Mouse (Mus musculus): ENCODE results near the gene Hsd17b2. TPM values are rescaled to one million over a fixed set of nuclear protein-coding genes. Genes with fewer than 3 reads are reported as not detected.

The Hsd17b2 gene
- polyA plus RNA-seq, 1 experiment from 2014 or later, result not detected

GRCm38 (mm10) chr8:117794581-117794980, 92.9 kb downstream of the Hsd17b2 start:
- H3K4me2 ChIP-seq (ENCODE audit: low read length), result no peak overlapping the region
- no peaks in the 10 kb centered on the region for H3K27me3 ChIP-seq (replicated peaks; ENCODE audit: control insufficient read depth, insufficient read depth, low read length)
- H3K9ac ChIP-seq (ENCODE audit: low read length), result no peak overlapping the region
- WGBS, result 95% methylated on average over 10 of the region's 10 CpGs
- no peak overlapping the region for H3K27ac ChIP-seq (ENCODE audit: low read depth, low read length)
- H3K9me3 ChIP-seq (replicated peaks; ENCODE audit: control insufficient read depth, low read length), result no peaks in the 10 kb centered on the region
- no peak for ATAC-seq
- DNase-seq (ENCODE audit: low spot score), result no peak
- peaks cover 68% of the 10 kb centered on the region for H3K36me3 ChIP-seq (ENCODE audit: control insufficient read depth, insufficient read depth, low read length)
- no peaks in the 10 kb centered on the region for H3K4me1 ChIP-seq (ENCODE audit: control insufficient read depth, insufficient read depth, low read length)
- H3K4me3 ChIP-seq (ENCODE audit: low read depth, low read length), result no peak overlapping the region

- DNase-seq (ENCODE audit: low spot score) (no peak), ATAC-seq (no peak)
- Histone ChIP-seq H3K9ac (ENCODE audit: low read length) (no peak overlapping the region), H3K4me3 (ENCODE audit: low read depth, low read length) (no peak overlapping the region), H3K9me3 (replicated peaks; ENCODE audit: control insufficient read depth, low read length) (no peaks in the 10 kb centered on the region), H3K4me2 (ENCODE audit: low read length) (no peak overlapping the region), H3K4me1 (ENCODE audit: control insufficient read depth, insufficient read depth, low read length) (peaks cover 10% of the 10 kb centered on the region), H3K27me3 (replicated peaks; ENCODE audit: control insufficient read depth, insufficient read depth, low read length) (no peaks in the 10 kb centered on the region), H3K36me3 (ENCODE audit: control insufficient read depth, insufficient read depth, low read length) (peaks cover 51% of the 10 kb centered on the region), H3K27ac (ENCODE audit: low read depth, low read length) (no peak overlapping the region)
- WGBS, result 94% methylated on average over 15 of the region's 15 CpGs
Measured at GRCm38 (mm10) chr8:117796464-117796863, 94.8 kb downstream of the Hsd17b2 start.

GRCm38 (mm10) chr8:117798066-117798465, 96.4 kb downstream of the Hsd17b2 start:
- 99% methylated on average over 2 of the region's 2 CpGs for WGBS
- H3K36me3 ChIP-seq (ENCODE audit: control insufficient read depth, insufficient read depth, low read length), result peaks cover 38% of the 10 kb centered on the region

GRCm38 (mm10) chr8:117801443-117802298, 100.0 kb downstream of the Hsd17b2 start, which contains the start of gene Mphosph6:
Gene Mphosph6 (minus strand): TSS chr8:117801943.
- DNase-seq (ENCODE audit: low spot score), result peak; percentile 99
- Histone ChIP-seq H3K4me1 (ENCODE audit: control insufficient read depth, insufficient read depth, low read length) (peaks cover 10% of the 10 kb centered on the region), H3K27me3 (replicated peaks; ENCODE audit: control insufficient read depth, insufficient read depth, low read length) (no peaks in the 10 kb centered on the region), H3K4me3 (ENCODE audit: low read depth, low read length) (peak within 1 kb of the TSS; percentile 78), H3K9me3 (replicated peaks; ENCODE audit: control insufficient read depth, low read length) (no peaks in the 10 kb centered on the region), H3K27ac (ENCODE audit: low read depth, low read length) (peak within 1 kb of the TSS; percentile 75), H3K36me3 (ENCODE audit: control insufficient read depth, insufficient read depth, low read length) (peaks cover 16% of the 10 kb centered on the region; the same call in 1 of the 2 replicates), H3K9ac (ENCODE audit: low read length) (peak within 1 kb of the TSS; percentile 81), H3K4me2 (ENCODE audit: low read length) (peak within 1 kb of the TSS; percentile 68)
- ATAC-seq, result peak; percentile 99
- WGBS, result 1% methylated on average over 65 of the region's 65 CpGs

More at GRCm38 (mm10) chr8:117798066-117798465, 96.4 kb downstream of the Hsd17b2 start:
- H3K4me2 ChIP-seq (ENCODE audit: low read length), result no peak overlapping the region
- ATAC-seq (no peak), DNase-seq (ENCODE audit: low spot score) (no peak)
- H3K27me3 ChIP-seq (replicated peaks; ENCODE audit: control insufficient read depth, insufficient read depth, low read length), result no peaks in the 10 kb centered on the region
- peaks cover 10% of the 10 kb centered on the region for H3K4me1 ChIP-seq (ENCODE audit: control insufficient read depth, insufficient read depth, low read length)
- no peak overlapping the region for H3K27ac ChIP-seq (ENCODE audit: low read depth, low read length)
- H3K9me3 ChIP-seq (replicated peaks; ENCODE audit: control insufficient read depth, low read length), result no peaks in the 10 kb centered on the region
- H3K4me3 ChIP-seq (ENCODE audit: low read depth, low read length), result no peak overlapping the region
- H3K9ac ChIP-seq (ENCODE audit: low read length), result no peak overlapping the region

- H3K4me3 ChIP-seq (ENCODE audit: low read depth, low read length), result peak overlapping the region; percentile 78
- no peaks in the 10 kb centered on the region for H3K27me3 ChIP-seq (replicated peaks; ENCODE audit: control insufficient read depth, insufficient read depth, low read length)
- peak; percentile 71 for ATAC-seq
- no peak for DNase-seq (ENCODE audit: low spot score)
- WGBS, result 2% methylated on average over 11 of the region's 11 CpGs
- peak overlapping the region; percentile 68 for H3K4me2 ChIP-seq (ENCODE audit: low read length)
- peaks cover 9% of the 10 kb centered on the region; the same call in 1 of the 2 replicates for H3K36me3 ChIP-seq (ENCODE audit: control insufficient read depth, insufficient read depth, low read length)
- H3K9ac ChIP-seq (ENCODE audit: low read length), result peak overlapping the region; percentile 57
- peak overlapping the region; percentile 52 for H3K27ac ChIP-seq (ENCODE audit: low read depth, low read length)
- H3K4me1 ChIP-seq (ENCODE audit: control insufficient read depth, insufficient read depth, low read length), result peaks cover 10% of the 10 kb centered on the region
- H3K9me3 ChIP-seq (replicated peaks; ENCODE audit: control insufficient read depth, low read length), result no peaks in the 10 kb centered on the region
Measured at GRCm38 (mm10) chr8:117802299-117802689, 100.6 kb downstream of the Hsd17b2 start.

GRCm38 (mm10) chr8:117805419-117805818, 103.7 kb downstream of the Hsd17b2 start:
- Histone ChIP-seq H3K4me1 (ENCODE audit: control insufficient read depth, insufficient read depth, low read length) (peaks cover 6% of the 10 kb centered on the region), H3K4me2 (ENCODE audit: low read length) (no peak overlapping the region), H3K9ac (ENCODE audit: low read length) (no peak overlapping the region), H3K27me3 (replicated peaks; ENCODE audit: control insufficient read depth, insufficient read depth, low read length) (no peaks in the 10 kb centered on the region), H3K4me3 (ENCODE audit: low read depth, low read length) (no peak overlapping the region), H3K36me3 (ENCODE audit: control insufficient read depth, insufficient read depth, low read length) (no peaks in the 10 kb centered on the region), H3K27ac (ENCODE audit: low read depth, low read length) (no peak overlapping the region), H3K9me3 (replicated peaks; ENCODE audit: control insufficient read depth, low read length) (no peaks in the 10 kb centered on the region)
- ATAC-seq, result no peak
- 87% methylated on average over 5 of the region's 5 CpGs for WGBS
- DNase-seq (ENCODE audit: low spot score), result no peak

Other genes with a start within 250 kb of the Hsd17b2 start
- gene Plcg2, start 203.6 kb upstream of the Hsd17b2 start, polyA plus RNA-seq (2014; fragmentation: Nextera tagmentation; extraction: Ambion mirVana), result 0.45 and 0.58 TPM in 2 replicates
- 0.48 and 0.75 TPM in 2 replicates for gene Sdr42e1, start 28.2 kb upstream of the Hsd17b2 start, polyA plus RNA-seq (2014; fragmentation: Nextera tagmentation; extraction: Ambion mirVana)
- gene Mphosph6, start 100.0 kb downstream of the Hsd17b2 start, polyA plus RNA-seq (2014; fragmentation: Nextera tagmentation; extraction: Ambion mirVana), result 41.9 and 43.4 TPM in 2 replicates

Measured in forebrain, embryonic 14.5 days (tissue).